Mouse (Mus musculus) ES-E14 (cell line): ENCODE results near the gene Rps13. TPM values are rescaled to one million over a fixed set of nuclear protein-coding genes. Genes with fewer than 3 reads are reported as not detected.
A peak's percentile ranks its signal among the peaks of the same experiment; 100 is the strongest.

ENCODE experiments used
- DNase-seq: peaks from one replicate; pipeline ENCODE4 v3.0.0-alpha.2; 2013; ENCODE audit warnings: low read depth, low spot score
- H3K27ac ChIP-seq: 2 replicates; pipeline ENCODE4 v1.5.1; 2012; ENCODE audit warnings: low read depth, mild to moderate bottlenecking, low read length, moderate library complexity, mixed read lengths; ENCODE audit not compliant: poor library complexity, insufficient read depth, severe bottlenecking
- H3K36me3 ChIP-seq: 2 replicates; pipeline ENCODE4 v1.6.1; 2012; ENCODE audit warnings: mild to moderate bottlenecking, low read length, moderate library complexity, mixed read lengths; ENCODE audit not compliant: control insufficient read depth, poor library complexity, insufficient read depth, severe bottlenecking
- H3K4me1 ChIP-seq, 2 experiments: fragments of 150-350 bp in 1 of 2; sonication (generic) in 1 of 2; 2 replicates each; pipeline ENCODE4 v1.6.1; 2012; ENCODE audit warnings: low read length in 2 of 2, mild to moderate bottlenecking in 1 of 2, mixed read lengths in 1 of 2; ENCODE audit not compliant: control insufficient read depth in 2 of 2, insufficient read depth in 2 of 2, poor library complexity in 1 of 2
- H3K4me3 ChIP-seq, 2 experiments: fragments of 150-350 bp in 1 of 2; sonication (generic) in 1 of 2; 2 replicates each; pipeline ENCODE4 v1.5.1; 2012; ENCODE audit warnings: low read length in 2 of 2, low read depth in 1 of 2, mild to moderate bottlenecking in 1 of 2, mixed read lengths in 1 of 2; ENCODE audit not compliant: insufficient read depth in 1 of 2, poor library complexity in 1 of 2, severe bottlenecking in 1 of 2
- H3K9ac ChIP-seq: 2 replicates; pipeline ENCODE4 v1.6.1; 2012; ENCODE audit warnings: low read depth, mild to moderate bottlenecking, low read length, mixed read lengths; ENCODE audit not compliant: poor library complexity, insufficient read depth, severe bottlenecking
- H3K9me3 ChIP-seq: fragments of 150-350 bp; sonication (generic); 2 replicates; pipeline ENCODE4 v1.6.1; 2012; ENCODE audit warnings: low read depth, mild to moderate bottlenecking, low read length; ENCODE audit not compliant: control insufficient read depth, insufficient read depth
- CHD2 ChIP-seq: IDR thresholded peaks from 2 replicates; pipeline ENCODE4 v1.6.1; 2014; ENCODE audit warnings: mild to moderate bottlenecking, low read depth, low read length, inconsistent platforms
- HCFC1 ChIP-seq: IDR thresholded peaks from 2 replicates; pipeline ENCODE4 v1.6.1; 2012; ENCODE audit warnings: low read length, inconsistent platforms, borderline replicate concordance; ENCODE audit not compliant: insufficient read depth
- MAFK ChIP-seq: IDR thresholded peaks from 2 replicates; pipeline ENCODE4 v1.6.1; 2014; ENCODE audit warnings: mild to moderate bottlenecking, low read depth, low read length, inconsistent platforms; ENCODE audit not compliant: insufficient read depth
- ZC3H11A ChIP-seq: IDR thresholded peaks from 2 replicates; pipeline ENCODE4 v1.6.1; 2012; ENCODE audit warnings: low read depth, mild to moderate bottlenecking, inconsistent platforms, low read length, borderline replicate concordance
- ZNF384 ChIP-seq: IDR thresholded peaks from 2 replicates; pipeline ENCODE4 v1.6.1; 2012; ENCODE audit warnings: low read depth, low read length, inconsistent platforms
- in situ Hi-C, 2 experiments: fragments of 600-800 bp; cut with MboI; formaldehyde crosslinking; loops; one replicate each; pipeline ENCODE4 v1.15.1; 2025; ENCODE audit warnings: low sequenced_read_pairs in 2 of 2, inconsistent platforms in 1 of 2; ENCODE audit not compliant: unreplicated experiment in 2 of 2
- total RNA-seq: library from RNA; depleted of rRNA; stranded (reverse); fragments of 300-350 nt; gene quantifications from 2 replicates; pipeline ENCODE4 v1.2.3, GENCODE M21; 2012

Gene Rps13
- total RNA-seq, 1 experiment, result 1,038 TPM

GRCm38 (mm10) chr7:116288996-116289395, 45.0 kb downstream of the Rps13 start:
- H3K9me3 ChIP-seq, result no peaks in the 10 kb centered on the region
- H3K36me3 ChIP-seq, result no peaks in the 10 kb centered on the region; the same call in 1 of the 2 replicates
- H3K27ac ChIP-seq, result no peak overlapping the region
- peaks cover 8 to 53% of the 10 kb centered on the region in 2 experiments; a peak in 3 of 4 replicates for H3K4me1 ChIP-seq
- no peak overlapping the region for H3K9ac ChIP-seq
- TF ChIP-seq MAFK (no peak), ZNF384 (no peak), ZC3H11A (no peak), HCFC1 (no peak), CHD2 (no peak)
- no peak for DNase-seq
- no peak overlapping the region for H3K4me3 ChIP-seq
- in situ Hi-C loops, result no loop called here

GRCm38 (mm10) chr7:116287959-116288358, 46.0 kb downstream of the Rps13 start:
- peaks cover 5 to 58% of the 10 kb centered on the region in 2 experiments; a peak in 3 of 4 replicates for H3K4me1 ChIP-seq
- no peaks in the 10 kb centered on the region for H3K9me3 ChIP-seq
- TF ChIP-seq CHD2 (no peak), HCFC1 (no peak), ZC3H11A (no peak), ZNF384 (no peak), MAFK (no peak)
- H3K4me3 ChIP-seq, result no peak overlapping the region
- in situ Hi-C loops, result no loop called here
- no peak overlapping the region; the same call in 1 of the 2 replicates for H3K27ac ChIP-seq
- no peak overlapping the region for H3K9ac ChIP-seq
- no peaks in the 10 kb centered on the region; the same call in 1 of the 2 replicates for H3K36me3 ChIP-seq
- DNase-seq, result no peak

- H3K27ac ChIP-seq, result peak overlapping the region; percentile 75; the same call in 1 of the 2 replicates
- peaks cover 5 to 60% of the 10 kb centered on the region in 2 experiments; a peak in 3 of 4 replicates for H3K4me1 ChIP-seq
- peak overlapping the region; percentile 10 to 18; a peak in 1 of 4 replicates for H3K4me3 ChIP-seq
- in situ Hi-C loops, result no loop called here
- H3K9me3 ChIP-seq, result no peaks in the 10 kb centered on the region
- H3K36me3 ChIP-seq, result no peaks in the 10 kb centered on the region; the same call in 1 of the 2 replicates
- peak; percentile 52 for DNase-seq
- no peak for TF ChIP-seq CHD2
- no peak for TF ChIP-seq ZC3H11A
- TF ChIP-seq HCFC1, result no peak
- no peak for TF ChIP-seq MAFK
- TF ChIP-seq ZNF384, result no peak
- no peak overlapping the region for H3K9ac ChIP-seq
These were observed 47.2 kb downstream of the Rps13 start for GRCm38 (mm10) chr7:116286611-116287355.

- Histone ChIP-seq H3K9ac (no peak overlapping the region), H3K9me3 (no peaks in the 10 kb centered on the region), H3K4me3 (no peak overlapping the region), H3K27ac (peak overlapping the region; percentile 40; the same call in 1 of the 2 replicates), H3K4me1 (peaks cover 5 to 64% of the 10 kb centered on the region in 2 experiments; a peak in 3 of 4 replicates), H3K36me3 (no peaks in the 10 kb centered on the region; the same call in 1 of the 2 replicates)
- TF ChIP-seq ZNF384, result no peak
- TF ChIP-seq MAFK, result no peak
- no peak for TF ChIP-seq ZC3H11A
- TF ChIP-seq HCFC1, result no peak
- no peak for TF ChIP-seq CHD2
- no peak for DNase-seq
- in situ Hi-C loops, result no loop called here
These were observed 47.8 kb downstream of the Rps13 start for GRCm38 (mm10) chr7:116286173-116286572.

- TF ChIP-seq ZC3H11A (no peak), MAFK (no peak), HCFC1 (no peak)
- DNase-seq, result no peak
- Histone ChIP-seq H3K4me1 (peaks cover 5 to 65% of the 10 kb centered on the region in 2 experiments; a peak in 3 of 4 replicates), H3K9ac (no peak overlapping the region), H3K4me3 (no peak overlapping the region), H3K27ac (no peak overlapping the region), H3K36me3 (no peaks in the 10 kb centered on the region; the same call in 1 of the 2 replicates), H3K9me3 (no peaks in the 10 kb centered on the region)
- in situ Hi-C loops, result no loop called here
These were observed 48.8 kb downstream of the Rps13 start for GRCm38 (mm10) chr7:116285216-116285615.
